ENCODE assay signal across 8 mouse cellular contexts in genomic region chr6:72356001-72356532, GRCm38 (mm10). TPM values are rescaled to one million over a fixed set of nuclear protein-coding genes. Genes with fewer than 3 reads are reported as not detected.
DNase-seq lines count a peak whose midpoint lies in the region; ATAC-seq and TF ChIP-seq lines count a peak whose summit lies in the region.

No protein-coding gene starts in this region.

- no peak for TF ChIP-seq CTCF in thymus, adult 2 months (IDR thresholded peaks at IDR 0.05; ENCODE audit: borderline replicate concordance, control insufficient read depth, extremely low read depth, insufficient read depth, low read length, poor library complexity)

- peaks cover 13% of the 10 kb centered on the region; the same call in 1 of the 2 replicates for H3K36me3 ChIP-seq in thymus, adult 2 months (ENCODE audit: control insufficient read depth, insufficient read depth, low read length)
- peaks cover 27% of the 10 kb centered on the region for H3K36me3 ChIP-seq in limb, embryonic 14.5 days (ENCODE audit: control insufficient read depth, insufficient read depth, low read length)

- peaks cover 4% of the 10 kb centered on the region; the same call in 1 of the 2 replicates for H3K27me3 ChIP-seq in thymus, adult 2 months (ENCODE audit: control insufficient read depth, insufficient read depth, low read length)
- no peaks in the 10 kb centered on the region for H3K27me3 ChIP-seq in limb, embryonic 14.5 days (ENCODE audit: control insufficient read depth, insufficient read depth, low read length)

- DNase-seq in cerebellum, adult 9-11 months, result peak; percentile 61
- no peak for DNase-seq in thymus, adult 2 months
- no peak for DNase-seq in thymus, postnatal 0 days (ENCODE audit: low spot score)
- no peak for DNase-seq in limb, embryonic 14.5 days (ENCODE audit: low spot score)
- DNase-seq in yolk sac, embryonic 10.5 days (ENCODE audit: low spot score), result peak; percentile 72
- DNase-seq in right cerebral cortex, postnatal 4 days, result no peak

- WGBS in thymus, adult 2 months, result 83% methylated on average over 8 of the region's 8 CpGs
- WGBS in limb, embryonic 14.5 days, result 31% methylated on average over 8 of the region's 8 CpGs

- peak overlapping the region; percentile 53; the same call in 1 of the 2 replicates for H3K4me3 ChIP-seq in thymus, adult 2 months (ENCODE audit: control insufficient read depth, insufficient read depth, low read length)
- H3K4me3 ChIP-seq in limb, embryonic 14.5 days (replicated peaks; ENCODE audit: low read length), result peak overlapping the region; percentile 66

- peak overlapping the region; percentile 67 for H3K9ac ChIP-seq in limb, embryonic 14.5 days (ENCODE audit: low read depth, low read length, severe bottlenecking)

- no peaks in the 10 kb centered on the region for H3K9me3 ChIP-seq in limb, embryonic 14.5 days (ENCODE audit: control insufficient read depth, low read length)

- no peak overlapping the region for H3K27ac ChIP-seq in thymus, adult 2 months (ENCODE audit: control insufficient read depth, insufficient read depth, low read length)
- H3K27ac ChIP-seq in limb, embryonic 14.5 days (replicated peaks; ENCODE audit: low read depth, low read length), result no peak overlapping the region

- TF ChIP-seq POLR2A in thymus, adult 2 months (IDR thresholded peaks at IDR 0.05; ENCODE audit: control insufficient read depth, extremely low read depth, insufficient read depth, low read length, poor library complexity), result no peak
- TF ChIP-seq POLR2A in limb, embryonic 14.5 days (IDR thresholded peaks at IDR 0.05; ENCODE audit: borderline replicate concordance, extremely low read depth, insufficient read depth, insufficient read length), result no peak

- ATAC-seq in cerebellum, adult (ENCODE audit: insufficient number of reproducible peaks, low FRiP score, low TSS enrichment), result no peak
- ATAC-seq in limb, embryonic 14.5 days (ENCODE audit: low FRiP score, low read depth), result no peak
- no peak for ATAC-seq in granulocyte monocyte progenitor cell, adult 5-6 weeks (replicated peaks; ENCODE audit: poor library complexity, severe bottlenecking)

- peaks cover 14% of the 10 kb centered on the region for H3K4me1 ChIP-seq in thymus, adult 2 months (replicated peaks; ENCODE audit: control insufficient read depth, insufficient read depth, low read length)
- peaks cover 24% of the 10 kb centered on the region for H3K4me1 ChIP-seq in limb, embryonic 14.5 days (ENCODE audit: control insufficient read depth, insufficient read depth, low read length)

- peak overlapping the region; percentile 95 for H3K4me2 ChIP-seq in limb, embryonic 14.5 days (replicated peaks; ENCODE audit: low read depth, low read length, severe bottlenecking)

RNA-seq across cellular contexts. Expression of gene Tmem150a, which starts 0.8 kb away (rescaled TPM):
- polyA plus RNA-seq in thymus, adult 2 months (2012; rRNA removed), result 14.4 and 19.4 TPM in 2 replicates
- polyA plus RNA-seq in thymus, postnatal 0 days (2015; fragmentation: Nextera tagmentation; extraction: Ambion mirVana), result 1.6 and 1.9 TPM in 2 replicates
- polyA plus RNA-seq in limb, embryonic 14.5 days (2012; rRNA removed), result 32.9 and 50.5 TPM in 2 replicates
- polyA plus RNA-seq in limb, embryonic 14.5 days (2014; fragmentation: Nextera tagmentation; extraction: Ambion mirVana), result 16.0 and 16.1 TPM in 2 replicates
- total RNA-seq in granulocyte monocyte progenitor cell, adult 5-6 weeks (2014; fragmentation: Nextera tagmentation), result 0.73 and 7.4 TPM in 2 replicates
- total RNA-seq in granulocyte monocyte progenitor cell, adult 5-6 weeks (2017), result 0.09 TPM in 1 of 2 replicates, not detected in the other

RNA-seq across cellular contexts. Expression of gene 0610030E20Rik, which starts 8.9 kb away (rescaled TPM):
- polyA plus RNA-seq in thymus, adult 2 months (2012; rRNA removed), result 42.2 and 42.3 TPM in 2 replicates
- 31.7 and 32.5 TPM in 2 replicates for polyA plus RNA-seq in thymus, postnatal 0 days (2015; fragmentation: Nextera tagmentation; extraction: Ambion mirVana)
- polyA plus RNA-seq in limb, embryonic 14.5 days (2012; rRNA removed), result 30.6 and 31.7 TPM in 2 replicates
- polyA plus RNA-seq in limb, embryonic 14.5 days (2014; fragmentation: Nextera tagmentation; extraction: Ambion mirVana), result 23.0 and 23.5 TPM in 2 replicates
- 24.9 and 34.0 TPM in 2 replicates for total RNA-seq in granulocyte monocyte progenitor cell, adult 5-6 weeks (2014; fragmentation: Nextera tagmentation)
- total RNA-seq in granulocyte monocyte progenitor cell, adult 5-6 weeks (2017), result 17.2 and 17.6 TPM in 2 replicates

RNA-seq across cellular contexts. Expression of gene Rnf181, which starts 10.7 kb away (rescaled TPM):
- polyA plus RNA-seq in thymus, adult 2 months (2012; rRNA removed), result 90.7 and 98.9 TPM in 2 replicates
- polyA plus RNA-seq in thymus, postnatal 0 days (2015; fragmentation: Nextera tagmentation; extraction: Ambion mirVana), result 135 and 138 TPM in 2 replicates
- polyA plus RNA-seq in limb, embryonic 14.5 days (2012; rRNA removed), result 65.7 and 79.5 TPM in 2 replicates
- 84.4 and 85.6 TPM in 2 replicates for polyA plus RNA-seq in limb, embryonic 14.5 days (2014; fragmentation: Nextera tagmentation; extraction: Ambion mirVana)
- 81.5 and 83.1 TPM in 2 replicates for total RNA-seq in granulocyte monocyte progenitor cell, adult 5-6 weeks (2014; fragmentation: Nextera tagmentation)
- 48.6 and 54.3 TPM in 2 replicates for total RNA-seq in granulocyte monocyte progenitor cell, adult 5-6 weeks (2017)

RNA-seq across cellular contexts. Expression of gene Usp39, which starts 11.1 kb away (rescaled TPM):
- polyA plus RNA-seq in thymus, adult 2 months (2012; rRNA removed), result 35.6 and 40.3 TPM in 2 replicates
- polyA plus RNA-seq in thymus, postnatal 0 days (2015; fragmentation: Nextera tagmentation; extraction: Ambion mirVana), result 51.1 and 52.8 TPM in 2 replicates
- polyA plus RNA-seq in limb, embryonic 14.5 days (2012; rRNA removed), result 35.8 and 39.1 TPM in 2 replicates
- polyA plus RNA-seq in limb, embryonic 14.5 days (2014; fragmentation: Nextera tagmentation; extraction: Ambion mirVana), result 52.2 and 53.7 TPM in 2 replicates
- 37.8 and 71.8 TPM in 2 replicates for total RNA-seq in granulocyte monocyte progenitor cell, adult 5-6 weeks (2014; fragmentation: Nextera tagmentation)
- total RNA-seq in granulocyte monocyte progenitor cell, adult 5-6 weeks (2017), result 104 and 123 TPM in 2 replicates

RNA-seq across cellular contexts. Expression of gene Vamp5, which starts 24.2 kb away (rescaled TPM):
- 18.2 and 24.0 TPM in 2 replicates for polyA plus RNA-seq in thymus, adult 2 months (2012; rRNA removed)
- polyA plus RNA-seq in thymus, postnatal 0 days (2015; fragmentation: Nextera tagmentation; extraction: Ambion mirVana), result 24.7 and 29.0 TPM in 2 replicates
- polyA plus RNA-seq in limb, embryonic 14.5 days (2012; rRNA removed), result 14.5 and 16.6 TPM in 2 replicates
- polyA plus RNA-seq in limb, embryonic 14.5 days (2014; fragmentation: Nextera tagmentation; extraction: Ambion mirVana), result 20.8 and 24.5 TPM in 2 replicates
- 12.4 and 43.7 TPM in 2 replicates for total RNA-seq in granulocyte monocyte progenitor cell, adult 5-6 weeks (2014; fragmentation: Nextera tagmentation)
- 8.6 and 16.5 TPM in 2 replicates for total RNA-seq in granulocyte monocyte progenitor cell, adult 5-6 weeks (2017)

Comparison
In these comparisons a context has a peak if more than half of its experiments do, and no peak if none do; other contexts are left out.
1. DNase-seq: peak in cerebellum, adult 9-11 months (single experiment) and yolk sac, embryonic 10.5 days (single experiment); none in thymus, adult 2 months (single experiment), thymus, postnatal 0 days (single experiment), limb, embryonic 14.5 days (single experiment) and right cerebral cortex, postnatal 4 days (single experiment).